23 mouse cellular contexts compared by ENCODE assay signal in the genomic region with DNA sequence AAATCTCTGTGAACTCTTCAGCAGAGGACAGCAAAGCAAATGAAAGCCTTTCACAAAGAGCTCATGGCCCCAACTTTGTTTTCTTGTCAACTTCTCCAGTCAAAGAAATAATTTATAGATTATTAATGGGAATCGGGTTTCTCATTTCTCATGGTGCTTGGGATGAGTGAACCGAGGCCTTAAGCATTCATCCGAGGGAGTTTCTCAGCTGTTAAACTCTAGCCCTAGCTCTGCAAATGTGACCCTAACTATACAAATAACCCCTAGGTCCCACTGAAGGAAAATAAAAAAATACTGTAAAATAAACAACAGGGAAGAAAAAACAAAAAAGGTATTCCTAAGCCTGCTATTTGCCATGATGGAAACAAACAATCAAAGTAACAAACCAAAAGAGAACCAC.
DNase-seq lines count a peak whose midpoint lies in the region; ATAC-seq and TF ChIP-seq lines count a peak whose summit lies in the region.
"Had no signal": no experiment of that assay in that cellular context is flagged by ENCODE, and none has a peak within 500 bp of the region (broad histone marks: within the 10 kb centered on the region; RNA-seq: fewer than 3 reads in every experiment).

No protein-coding gene starts in this region.

- no peak overlapping the region for H3K27ac ChIP-seq in kidney, embryonic 15.5 days
- H3K27ac ChIP-seq in midbrain, embryonic 13.5 days, result peak overlapping the region; percentile 47; the same call in 1 of the 2 replicates
- H3K27ac ChIP-seq in midbrain, postnatal 0 days (ENCODE audit: low read depth, low read length), result no peak overlapping the region
- 0 out of 2 replicates have a peak overlapping the region, but pooled peaks have one; percentile 15 for H3K27ac ChIP-seq in midbrain, embryonic 15.5 days
- H3K27ac ChIP-seq in midbrain, embryonic 11.5 days (ENCODE audit: low read depth, low read length), result no peak overlapping the region
- H3K27ac ChIP-seq: embryonic facial prominence, embryonic 13.5 days; embryonic facial prominence, embryonic 15.5 days; forebrain, embryonic 10.5 days; forebrain, embryonic 12.5 days had no signal

- H3K4me1 ChIP-seq in kidney, embryonic 15.5 days, result 0 out of 2 replicates have a peak, but pooled peaks cover 5% of the 10 kb centered on the region
- H3K4me1 ChIP-seq in midbrain, embryonic 13.5 days (replicated peaks), result peaks cover 29% of the 10 kb centered on the region
- no peaks in the 10 kb centered on the region for H3K4me1 ChIP-seq in midbrain, postnatal 0 days (ENCODE audit: insufficient read depth, low read length)
- peaks cover 21% of the 10 kb centered on the region for H3K4me1 ChIP-seq in midbrain, embryonic 15.5 days
- no peaks in the 10 kb centered on the region for H3K4me1 ChIP-seq in midbrain, embryonic 11.5 days (ENCODE audit: control insufficient read depth, insufficient read depth, low read length)
- H3K4me1 ChIP-seq: embryonic facial prominence, embryonic 13.5 days; embryonic facial prominence, embryonic 15.5 days had no signal

- H3K9ac ChIP-seq in kidney, embryonic 15.5 days, result no peak overlapping the region
- H3K9ac ChIP-seq in midbrain, embryonic 13.5 days (replicated peaks), result no peak overlapping the region
- no peak overlapping the region for H3K9ac ChIP-seq in midbrain, postnatal 0 days (replicated peaks; ENCODE audit: low read length, poor library complexity, severe bottlenecking)
- H3K9ac ChIP-seq in midbrain, embryonic 15.5 days, result no peak overlapping the region
- no peak overlapping the region for H3K9ac ChIP-seq in midbrain, embryonic 11.5 days (ENCODE audit: low read length)
- H3K9ac ChIP-seq: embryonic facial prominence, embryonic 13.5 days; embryonic facial prominence, embryonic 15.5 days; forebrain, embryonic 12.5 days had no signal

- H3K9me3 ChIP-seq in kidney, embryonic 15.5 days (replicated peaks), result no peaks in the 10 kb centered on the region
- H3K9me3 ChIP-seq in midbrain, embryonic 13.5 days, result no peaks in the 10 kb centered on the region
- no peaks in the 10 kb centered on the region for H3K9me3 ChIP-seq in midbrain, postnatal 0 days (ENCODE audit: low read length)
- no peaks in the 10 kb centered on the region for H3K9me3 ChIP-seq in midbrain, embryonic 15.5 days
- no peaks in the 10 kb centered on the region for H3K9me3 ChIP-seq in midbrain, embryonic 11.5 days (ENCODE audit: control insufficient read depth, low read length)
- H3K9me3 ChIP-seq: embryonic facial prominence, embryonic 13.5 days; embryonic facial prominence, embryonic 15.5 days; forebrain, embryonic 10.5 days; forebrain, embryonic 12.5 days had no signal

- WGBS in kidney, embryonic 15.5 days, result 26% methylated on average over 3 of the region's 3 CpGs
- 91% methylated on average over 3 of the region's 3 CpGs for WGBS in midbrain, embryonic 13.5 days
- WGBS in midbrain, postnatal 0 days, result 87% methylated on average over 3 of the region's 3 CpGs
- 83% methylated on average over 3 of the region's 3 CpGs for WGBS in midbrain, embryonic 15.5 days
- WGBS in midbrain, embryonic 11.5 days, result 85% methylated on average over 3 of the region's 3 CpGs

- no peak for DNase-seq in kidney, adult 11 months
- no peak for DNase-seq in midbrain, postnatal 0 days (ENCODE audit: low spot score)
- no peak for DNase-seq in midbrain, embryonic 11.5 days (ENCODE audit: low spot score, missing footprints)
- DNase-seq in heart, adult 18-20 months, result no peak
- DNase-seq: adrenal gland, adult 2 months; adrenal gland, postnatal 10 days; adrenal gland, postnatal 25 days; cerebellum, adult 11 months; cerebellum, adult 18-20 months; cerebellum, adult 8-10 months; cerebellum, adult 9-11 months; cerebellum, postnatal 14 days; cerebellum, postnatal 36 days; embryo, embryonic 11 days had no signal

- no peak for TF ChIP-seq CTCF in midbrain, postnatal 0 days (IDR thresholded peaks at IDR 0.05)

- H3K4me2 ChIP-seq in kidney, embryonic 15.5 days, result no peak overlapping the region
- no peak overlapping the region for H3K4me2 ChIP-seq in midbrain, embryonic 13.5 days (replicated peaks)
- H3K4me2 ChIP-seq in midbrain, postnatal 0 days (ENCODE audit: low read depth, low read length, poor library complexity, severe bottlenecking), result no peak overlapping the region
- H3K4me2 ChIP-seq in midbrain, embryonic 15.5 days, result no peak overlapping the region
- H3K4me2 ChIP-seq in midbrain, embryonic 11.5 days, result no peak overlapping the region
- H3K4me2 ChIP-seq: embryonic facial prominence, embryonic 13.5 days; embryonic facial prominence, embryonic 15.5 days; forebrain, embryonic 12.5 days had no signal

- ATAC-seq in kidney, embryonic 15.5 days (replicated peaks; ENCODE audit: low FRiP score), result peak; percentile 62; the same call in 1 of the 2 replicates
- ATAC-seq in midbrain, embryonic 13.5 days, result no peak
- no peak for ATAC-seq in midbrain, postnatal 0 days (ENCODE audit: low FRiP score)
- no peak for ATAC-seq in midbrain, embryonic 15.5 days (replicated peaks)
- ATAC-seq in midbrain, embryonic 11.5 days (ENCODE audit: low FRiP score), result no peak
- ATAC-seq: forebrain, embryonic 14.5 days had no signal

- no peaks in the 10 kb centered on the region for H3K36me3 ChIP-seq in kidney, embryonic 15.5 days
- H3K36me3 ChIP-seq in midbrain, embryonic 13.5 days, result no peaks in the 10 kb centered on the region
- no peaks in the 10 kb centered on the region for H3K36me3 ChIP-seq in midbrain, postnatal 0 days (ENCODE audit: insufficient read depth, low read length)
- H3K36me3 ChIP-seq in midbrain, embryonic 15.5 days (replicated peaks), result no peaks in the 10 kb centered on the region
- no peaks in the 10 kb centered on the region for H3K36me3 ChIP-seq in midbrain, embryonic 11.5 days (ENCODE audit: control insufficient read depth, insufficient read depth, low read length)
- H3K36me3 ChIP-seq: embryonic facial prominence, embryonic 13.5 days; embryonic facial prominence, embryonic 15.5 days; forebrain, embryonic 10.5 days; forebrain, embryonic 12.5 days had no signal

- H3K27me3 ChIP-seq in kidney, embryonic 15.5 days, result no peaks in the 10 kb centered on the region
- H3K27me3 ChIP-seq in midbrain, embryonic 13.5 days, result no peaks in the 10 kb centered on the region
- no peaks in the 10 kb centered on the region for H3K27me3 ChIP-seq in midbrain, postnatal 0 days (ENCODE audit: insufficient read depth, low read length)
- H3K27me3 ChIP-seq in midbrain, embryonic 15.5 days (replicated peaks), result no peaks in the 10 kb centered on the region
- H3K27me3 ChIP-seq in midbrain, embryonic 11.5 days (ENCODE audit: control insufficient read depth, insufficient read depth, low read length), result no peaks in the 10 kb centered on the region
- H3K27me3 ChIP-seq: embryonic facial prominence, embryonic 13.5 days; embryonic facial prominence, embryonic 15.5 days; forebrain, embryonic 12.5 days had no signal

- no peak overlapping the region for H3K4me3 ChIP-seq in kidney, embryonic 15.5 days (replicated peaks)
- no peak overlapping the region for H3K4me3 ChIP-seq in midbrain, embryonic 13.5 days (replicated peaks)
- no peak overlapping the region for H3K4me3 ChIP-seq in midbrain, postnatal 0 days (ENCODE audit: low read depth, low read length)
- H3K4me3 ChIP-seq in midbrain, embryonic 15.5 days, result no peak overlapping the region
- H3K4me3 ChIP-seq in midbrain, embryonic 11.5 days (ENCODE audit: low read depth, low read length), result no peak overlapping the region
- H3K4me3 ChIP-seq: embryonic facial prominence, embryonic 13.5 days; embryonic facial prominence, embryonic 15.5 days; erythroblast, embryonic 14.5 days; forebrain, embryonic 10.5 days; forebrain, embryonic 12.5 days had no signal

Comparison
In these comparisons a context has a peak if more than half of its experiments do, and no peak if none do; other contexts are left out.
1. H3K27ac ChIP-seq: peak in midbrain, embryonic 13.5 days (single experiment) and midbrain, embryonic 15.5 days (single experiment); none in kidney, embryonic 15.5 days (single experiment), midbrain, postnatal 0 days (single experiment) and midbrain, embryonic 11.5 days (single experiment).